Mouse (Mus musculus): ENCODE measurements around the gene Ahdc1. TPM values are rescaled to one million over a fixed set of nuclear protein-coding genes. Genes with fewer than 3 reads are reported as not detected.

Ahdc1 gene
- polyA plus RNA-seq (2015; fragmentation: Nextera tagmentation; extraction: Ambion mirVana), result 2.4 and 3.1 TPM in 2 replicates

- no peaks in the 10 kb centered on the region for H3K36me3 ChIP-seq (ENCODE audit: control insufficient read depth, insufficient read depth)
- peak within 1 kb of the TSS; percentile 90 for H3K4me2 ChIP-seq (replicated peaks; ENCODE audit: low read depth)
- ATAC-seq, result peak; percentile 80
- H3K27me3 ChIP-seq (replicated peaks; ENCODE audit: control insufficient read depth, insufficient read depth, low read length), result no peaks in the 10 kb centered on the region
- no peaks in the 10 kb centered on the region for H3K9me3 ChIP-seq (ENCODE audit: control insufficient read depth)
- TF ChIP-seq CTCF (IDR thresholded peaks at IDR 0.05; ENCODE audit: low read depth), result no peak
- H3K9ac ChIP-seq (ENCODE audit: low read depth, low read length), result peak within 1 kb of the TSS; percentile 82
- peaks cover 3% of the 10 kb centered on the region; the same call in 1 of the 2 replicates for H3K4me1 ChIP-seq (replicated peaks; ENCODE audit: control insufficient read depth, insufficient read depth, low read length)
- under 1% methylated on average over 64 of the region's 66 CpGs for WGBS
- H3K4me3 ChIP-seq (ENCODE audit: low read depth, low read length), result peak within 1 kb of the TSS; percentile 87
- H3K27ac ChIP-seq (ENCODE audit: low read depth, low read length), result peak within 1 kb of the TSS; percentile 75
Measured at GRCm38 (mm10) chr4:133011028-133011820, at the start of gene Ahdc1. Gene Ahdc1, plus strand, starts transcription at chr4:133011260.

GRCm38 (mm10) chr4:132961866-132962265 lies 49.2 kb upstream of the Ahdc1 start:
- H3K4me3 ChIP-seq (ENCODE audit: low read depth, low read length), result no peak overlapping the region
- H3K9me3 ChIP-seq (ENCODE audit: control insufficient read depth), result no peaks in the 10 kb centered on the region
- H3K9ac ChIP-seq (ENCODE audit: low read depth, low read length), result no peak overlapping the region
- H3K27me3 ChIP-seq (replicated peaks; ENCODE audit: control insufficient read depth, insufficient read depth, low read length), result no peaks in the 10 kb centered on the region
- H3K36me3 ChIP-seq (ENCODE audit: control insufficient read depth, insufficient read depth), result no peaks in the 10 kb centered on the region
- H3K4me2 ChIP-seq (replicated peaks; ENCODE audit: low read depth), result no peak overlapping the region
- ATAC-seq, result no peak
- H3K4me1 ChIP-seq (replicated peaks; ENCODE audit: control insufficient read depth, insufficient read depth, low read length), result peaks cover 2% of the 10 kb centered on the region; the same call in 1 of the 2 replicates
- no peak overlapping the region for H3K27ac ChIP-seq (ENCODE audit: low read depth, low read length)
- no peak for TF ChIP-seq CTCF (IDR thresholded peaks at IDR 0.05; ENCODE audit: low read depth)
- WGBS, result 90% methylated on average over 5 of the region's 5 CpGs

- no peak for ATAC-seq
- no peak for TF ChIP-seq CTCF (IDR thresholded peaks at IDR 0.05; ENCODE audit: low read depth)
- WGBS, result 82% methylated on average over 4 of the region's 4 CpGs
Measured at GRCm38 (mm10) chr4:132962628-132963027, 48.4 kb upstream of the Ahdc1 start.

GRCm38 (mm10) chr4:132963436-132963835 lies 47.6 kb upstream of the Ahdc1 start:
- 54% methylated on average over 2 of the region's 2 CpGs for WGBS
- ATAC-seq, result no peak

More at GRCm38 (mm10) chr4:132962628-132963027, 48.4 kb upstream of the Ahdc1 start:
- no peaks in the 10 kb centered on the region for H3K27me3 ChIP-seq (replicated peaks; ENCODE audit: control insufficient read depth, insufficient read depth, low read length)
- peaks cover 2% of the 10 kb centered on the region; the same call in 1 of the 2 replicates for H3K4me1 ChIP-seq (replicated peaks; ENCODE audit: control insufficient read depth, insufficient read depth, low read length)
- H3K9me3 ChIP-seq (ENCODE audit: control insufficient read depth), result no peaks in the 10 kb centered on the region
- H3K4me3 ChIP-seq (ENCODE audit: low read depth, low read length), result no peak overlapping the region
- no peak overlapping the region for H3K4me2 ChIP-seq (replicated peaks; ENCODE audit: low read depth)
- H3K36me3 ChIP-seq (ENCODE audit: control insufficient read depth, insufficient read depth), result no peaks in the 10 kb centered on the region
- H3K27ac ChIP-seq (ENCODE audit: low read depth, low read length), result no peak overlapping the region
- no peak overlapping the region for H3K9ac ChIP-seq (ENCODE audit: low read depth, low read length)

GRCm38 (mm10) chr4:132964064-132964463 lies 47.0 kb upstream of the Ahdc1 start:
- ATAC-seq, result no peak
- H3K9me3 ChIP-seq (ENCODE audit: control insufficient read depth), result no peaks in the 10 kb centered on the region
- TF ChIP-seq CTCF (IDR thresholded peaks at IDR 0.05; ENCODE audit: low read depth), result no peak
- H3K27ac ChIP-seq (ENCODE audit: low read depth, low read length), result no peak overlapping the region
- H3K4me3 ChIP-seq (ENCODE audit: low read depth, low read length), result no peak overlapping the region
- no peaks in the 10 kb centered on the region for H3K27me3 ChIP-seq (replicated peaks; ENCODE audit: control insufficient read depth, insufficient read depth, low read length)
- peaks cover 2% of the 10 kb centered on the region; the same call in 1 of the 2 replicates for H3K4me1 ChIP-seq (replicated peaks; ENCODE audit: control insufficient read depth, insufficient read depth, low read length)
- no peaks in the 10 kb centered on the region for H3K36me3 ChIP-seq (ENCODE audit: control insufficient read depth, insufficient read depth)
- WGBS, result 65% methylated on average over 3 of the region's 3 CpGs
- no peak overlapping the region for H3K9ac ChIP-seq (ENCODE audit: low read depth, low read length)
- no peak overlapping the region for H3K4me2 ChIP-seq (replicated peaks; ENCODE audit: low read depth)

More at GRCm38 (mm10) chr4:132963436-132963835, 47.6 kb upstream of the Ahdc1 start:
- Histone ChIP-seq H3K4me2 (replicated peaks; ENCODE audit: low read depth) (no peak overlapping the region), H3K27ac (ENCODE audit: low read depth, low read length) (no peak overlapping the region), H3K4me1 (replicated peaks; ENCODE audit: control insufficient read depth, insufficient read depth, low read length) (peaks cover 2% of the 10 kb centered on the region; the same call in 1 of the 2 replicates), H3K27me3 (replicated peaks; ENCODE audit: control insufficient read depth, insufficient read depth, low read length) (no peaks in the 10 kb centered on the region), H3K9ac (ENCODE audit: low read depth, low read length) (no peak overlapping the region), H3K4me3 (ENCODE audit: low read depth, low read length) (no peak overlapping the region), H3K9me3 (ENCODE audit: control insufficient read depth) (no peaks in the 10 kb centered on the region), H3K36me3 (ENCODE audit: control insufficient read depth, insufficient read depth) (no peaks in the 10 kb centered on the region)
- TF ChIP-seq CTCF (IDR thresholded peaks at IDR 0.05; ENCODE audit: low read depth), result no peak

GRCm38 (mm10) chr4:132964473-132964872 lies 46.6 kb upstream of the Ahdc1 start:
- TF ChIP-seq CTCF (IDR thresholded peaks at IDR 0.05; ENCODE audit: low read depth), result no peak
- no peak for ATAC-seq
- H3K9me3 ChIP-seq (ENCODE audit: control insufficient read depth), result no peaks in the 10 kb centered on the region

More at GRCm38 (mm10) chr4:132964473-132964872, 46.6 kb upstream of the Ahdc1 start:
- 78% methylated on average over 5 of the region's 5 CpGs for WGBS
- no peaks in the 10 kb centered on the region for H3K36me3 ChIP-seq (ENCODE audit: control insufficient read depth, insufficient read depth)
- no peaks in the 10 kb centered on the region for H3K27me3 ChIP-seq (replicated peaks; ENCODE audit: control insufficient read depth, insufficient read depth, low read length)
- H3K27ac ChIP-seq (ENCODE audit: low read depth, low read length), result no peak overlapping the region
- H3K4me2 ChIP-seq (replicated peaks; ENCODE audit: low read depth), result no peak overlapping the region
- no peak overlapping the region for H3K9ac ChIP-seq (ENCODE audit: low read depth, low read length)
- H3K4me3 ChIP-seq (ENCODE audit: low read depth, low read length), result no peak overlapping the region
- H3K4me1 ChIP-seq (replicated peaks; ENCODE audit: control insufficient read depth, insufficient read depth, low read length), result no peaks in the 10 kb centered on the region; the same call in 1 of the 2 replicates

Measured in intestine, postnatal 0 days (tissue).